Mouse (Mus musculus): ENCODE measurements around the gene Hoxa6. TPM values are rescaled to one million over a fixed set of nuclear protein-coding genes. Genes with fewer than 3 reads are reported as not detected.

The Hoxa6 gene
- not detected for total RNA-seq (2023)

GRCm38 (mm10) chr6:52208072-52208867 lies at the start of gene Hoxa6:
Hoxa6 (minus strand) TSS chr6:52208722.

GRCm38 (mm10) chr6:52245757-52246142 lies 37.2 kb upstream of the Hoxa6 start, which contains the start of gene Hoxa11:
Hoxa11 (minus strand) TSS chr6:52245810.

GRCm38 (mm10) chr6:52240389-52241000 lies 32.0 kb upstream of the Hoxa6 start, which contains the start of gene Hoxa10:
Hoxa10 (minus strand) TSS chr6:52240854.

GRCm38 (mm10) chr6:52230516-52231165 lies 22.1 kb upstream of the Hoxa6 start, which contains the start of gene Hoxa9:
Hoxa9 (minus strand) TSS chr6:52231089.

GRCm38 (mm10) chr6:52221337-52221992 lies 12.9 kb upstream of the Hoxa6 start, which contains the start of gene Hoxa7:
Hoxa7 (minus strand) TSS chr6:52221854.

GRCm38 (mm10) chr6:52213119-52213986 lies 4.8 kb upstream of the Hoxa6 start, which contains the start of the genes Hoxa3 and Gm28308:
Hoxa3 (minus strand) TSS chr6:52213336.
Gm28308 (minus strand) TSS chr6:52213339.

GRCm38 (mm10) chr6:52204050-52204752 lies 4.3 kb downstream of the Hoxa6 start, which contains the start of gene Hoxa5:
Hoxa5 (minus strand) TSS chr6:52204587.

GRCm38 (mm10) chr6:52190906-52191810 lies 17.4 kb downstream of the Hoxa6 start, which contains the start of gene Hoxa4:
Hoxa4 (minus strand) TSS chr6:52191753.

GRCm38 (mm10) chr6:52177061-52177735 lies 31.3 kb downstream of the Hoxa6 start, which contains the start of gene 5730596B20Rik:
5730596B20Rik (plus strand) TSS chr6:52177498.

GRCm38 (mm10) chr6:52164626-52165440 lies 43.7 kb downstream of the Hoxa6 start, which contains the start of gene Hoxa2:
Hoxa2 (minus strand) TSS chr6:52164831.

GRCm38 (mm10) chr6:52158276-52159051 lies 50.1 kb downstream of the Hoxa6 start, which contains the start of gene Hoxa1:
Hoxa1 (minus strand) TSS chr6:52158317.

Other genes with a start within 250 kb of the Hoxa6 start
- 15.0 TPM for gene Skap2, start 196.2 kb downstream of the Hoxa6 start, total RNA-seq (2023)
- gene Hoxa1, start 50.4 kb downstream of the Hoxa6 start, total RNA-seq (2023), result not detected
- not detected for gene Hoxa2, start 43.9 kb downstream of the Hoxa6 start, total RNA-seq (2023)
- gene 5730596B20Rik, start 31.2 kb downstream of the Hoxa6 start, total RNA-seq (2023), result not detected
- not detected for gene Hoxa4, start 17.0 kb downstream of the Hoxa6 start, total RNA-seq (2023)
- not detected for gene Hoxa5, start 4.1 kb downstream of the Hoxa6 start, total RNA-seq (2023)
- 0.23 TPM for gene Hoxa3, start 4.6 kb upstream of the Hoxa6 start, total RNA-seq (2023)
- not detected for gene Gm28308, start 4.6 kb upstream of the Hoxa6 start, total RNA-seq (2023)
- not detected for gene Hoxa7, start 13.1 kb upstream of the Hoxa6 start, total RNA-seq (2023)
- gene Hoxa9, start 22.4 kb upstream of the Hoxa6 start, total RNA-seq (2023), result not detected
- not detected for gene Hoxa10, start 32.1 kb upstream of the Hoxa6 start, total RNA-seq (2023)
- not detected for gene Hoxa11, start 37.1 kb upstream of the Hoxa6 start, total RNA-seq (2023)
- not detected for gene Hoxa13, start 52.2 kb upstream of the Hoxa6 start, total RNA-seq (2023)
- 1.7 TPM for gene Evx1, start 104.8 kb upstream of the Hoxa6 start, total RNA-seq (2023)

Measured in CD4-positive naive resting alpha-beta T cell, adult 76 days (primary cell).